Mouse (Mus musculus) CH12.LX (cell line): ENCODE results near the gene Duoxa2. TPM values are rescaled to one million over a fixed set of nuclear protein-coding genes. Genes with fewer than 3 reads are reported as not detected.

Experiments used
- DNase-seq: peaks from one replicate; pipeline ENCODE4 v3.0.0-alpha.2; 2013; ENCODE audit errors: extremely low read depth
- H3K27ac ChIP-seq: 2 replicates; pipeline ENCODE4 v1.5.1; 2012; ENCODE audit warnings: low read depth, mild to moderate bottlenecking, control low read depth, moderate library complexity; ENCODE audit not compliant: insufficient read depth
- H3K27me3 ChIP-seq: replicated peaks from 2 replicates; pipeline ENCODE3; 2012; ENCODE audit warnings: inconsistent platforms
- H3K36me3 ChIP-seq, 2 experiments: replicated peaks in 1 of 2; 2 replicates each; pipeline versions ENCODE3 to v1.6.1; 2012; ENCODE audit warnings: inconsistent platforms in 1 of 2, low read length in 1 of 2, mild to moderate bottlenecking in 1 of 2, mixed read lengths in 1 of 2, moderate library complexity in 1 of 2; ENCODE audit not compliant: control insufficient read depth in 1 of 2, insufficient read depth in 1 of 2
- H3K4me1 ChIP-seq, 2 experiments: 2 replicates each; pipeline ENCODE4 v1.6.1; 2012; ENCODE audit warnings: inconsistent platforms in 1 of 2, moderate library complexity in 1 of 2; ENCODE audit not compliant: insufficient read depth in 2 of 2, control insufficient read depth in 1 of 2
- H3K4me2 ChIP-seq: 2 replicates; pipeline ENCODE4 v1.6.1; 2012; ENCODE audit warnings: low read depth, mild to moderate bottlenecking, control low read depth; ENCODE audit not compliant: poor library complexity, insufficient read depth, severe bottlenecking
- H3K4me3 ChIP-seq, 3 experiments: fragments of 150-350 bp in 1 of 3; sonication (generic) in 1 of 3; replicated peaks in 1 of 3; 2 replicates each; pipeline versions ENCODE3 to v1.5.1; 2011 to 2012; ENCODE audit warnings: low read depth in 2 of 3, low read length in 2 of 3, mild to moderate bottlenecking in 2 of 3, moderate library complexity in 2 of 3, control low read depth in 1 of 3, improper control_type of control experiment in 1 of 3, inconsistent platforms in 1 of 3, mixed read lengths in 1 of 3; ENCODE audit not compliant: poor library complexity in 1 of 3
- H3K79me2 ChIP-seq: replicated peaks from 2 replicates; pipeline ENCODE4 v1.6.1; 2012; ENCODE audit warnings: mild to moderate bottlenecking, moderate library complexity; ENCODE audit not compliant: control insufficient read depth, poor library complexity, insufficient read depth, severe bottlenecking; ENCODE audit errors: extremely low read depth
- H3K9ac ChIP-seq: 2 replicates; pipeline ENCODE4 v1.6.1; 2012; ENCODE audit warnings: low read depth, mild to moderate bottlenecking, control low read depth, moderate library complexity; ENCODE audit not compliant: insufficient read depth
- H3K9me3 ChIP-seq: replicated peaks from 2 replicates; pipeline ENCODE3; 2012; ENCODE audit warnings: low read length, inconsistent platforms, mixed read lengths
- CHD2 ChIP-seq: IDR thresholded peaks from 2 replicates; pipeline ENCODE4 v1.6.1; 2011; ENCODE audit warnings: low read length, improper control_type of control experiment
- ETS1 ChIP-seq: conservative IDR thresholded peaks from 2 replicates; pipeline ENCODE4 v1.6.1; 2012; ENCODE audit warnings: low read depth, mild to moderate bottlenecking, inconsistent platforms, low read length, improper control_type of control experiment, moderate library complexity
- GABPA ChIP-seq: IDR thresholded peaks from 2 replicates; pipeline ENCODE4 v1.6.1; 2012; ENCODE audit warnings: low read depth, low read length, improper control_type of control experiment, inconsistent platforms; ENCODE audit not compliant: insufficient replicate concordance
- KAT2A ChIP-seq: IDR thresholded peaks from 2 replicates; pipeline ENCODE4 v1.6.1; 2012; ENCODE audit warnings: low read length, improper control_type of control experiment, inconsistent platforms; ENCODE audit not compliant: insufficient replicate concordance
- MAX ChIP-seq: IDR thresholded peaks from 2 replicates; pipeline ENCODE4 v1.6.1; 2011; ENCODE audit warnings: low read length, improper control_type of control experiment
- POLR2A ChIP-seq: IDR thresholded peaks from 2 replicates; pipeline ENCODE4 v1.6.1; 2011; ENCODE audit warnings: low read depth, mild to moderate bottlenecking, improper control_type of control experiment, low read length
- POLR2AphosphoS2 ChIP-seq: IDR thresholded peaks from 2 replicates; pipeline ENCODE4 v1.6.1; 2011; ENCODE audit warnings: low read depth, low read length, improper control_type of control experiment
- RAD21 ChIP-seq: IDR thresholded peaks from 2 replicates; pipeline ENCODE4 v1.6.1; 2011; ENCODE audit warnings: low read depth, mild to moderate bottlenecking, low read length, improper control_type of control experiment, moderate library complexity
- RCOR1 ChIP-seq: conservative IDR thresholded peaks from 2 replicates; pipeline ENCODE4 v1.6.1; 2012; ENCODE audit warnings: low read depth, mild to moderate bottlenecking, inconsistent platforms, low read length, improper control_type of control experiment
- TBP ChIP-seq: conservative IDR thresholded peaks from 2 replicates; pipeline ENCODE4 v1.6.1; 2011; ENCODE audit warnings: low read depth, low read length, improper control_type of control experiment
- USF1 ChIP-seq: IDR thresholded peaks from 2 replicates; pipeline ENCODE4 v1.6.1; 2014; ENCODE audit warnings: low read depth, mild to moderate bottlenecking, inconsistent platforms, low read length, improper control_type of control experiment
- ZMIZ1 ChIP-seq: IDR thresholded peaks from 2 replicates; pipeline ENCODE4 v1.6.1; 2012; ENCODE audit warnings: low read depth, mild to moderate bottlenecking, inconsistent platforms, low read length, improper control_type of control experiment
- dilution Hi-C: fragments of 300-500 bp; cut with MboI; formaldehyde crosslinking; loops from 2 replicates; pipeline ENCODE4 v1.14.3; 2020; ENCODE audit warnings: low sequenced_read_pairs; ENCODE audit not compliant: extremely low pct_unique_long_range_greater_than_20kb, extremely low pct_ligation_motif_present
- in situ Hi-C: fragments of 300-500 bp; cut with MboI; formaldehyde crosslinking; loops from 3 replicates; pipeline ENCODE4 v1.14.3; 2019; ENCODE audit warnings: low sequenced_read_pairs, low pct_ligation_motif_present, low pct_unique_long_range_greater_than_20kb, mixed read lengths
- polyA plus RNA-seq: library from polyadenylated mRNA; unstranded; fragments of >175 nt; gene quantifications from 2 replicates; pipeline ENCODE4 v1.2.1, GENCODE M21; 2012; ENCODE audit warnings: low read depth; ENCODE audit not compliant: insufficient read length
- total RNA-seq, 2 experiments: library from RNA; depleted of rRNA; stranded (reverse); fragments of 300-350 nt in 1 of 2; fragments of >200 nt in 1 of 2; gene quantifications; 2 replicates each; pipeline ENCODE4 v1.2.3; 2012 to 2014

Gene Duoxa2
- total and polyA plus RNA-seq, 3 experiments = not detected

- Histone ChIP-seq H3K4me3 (no peak overlapping the region), H3K9me3 (no peaks in the 10 kb centered on the region), H3K4me2 (no peak overlapping the region), H3K27ac (no peak overlapping the region), H3K27me3 (peaks cover 2% of the 10 kb centered on the region), H3K79me2 (no peaks in the 10 kb centered on the region), H3K9ac (no peak overlapping the region), H3K4me1 (no peaks in the 10 kb centered on the region), H3K36me3 (no peaks in the 10 kb centered on the region)
- TF ChIP-seq POLR2A (no peak), RAD21 (no peak), USF1 (no peak), CHD2 (no peak)
- dilution Hi-C loops (no loop called here), in situ Hi-C loops (no loop called here)
- DNase-seq = no peak
These were observed 19.9 kb upstream of the Duoxa2 start for GRCm38 (mm10) chr2:122278769-122279168.

GRCm38 (mm10) chr2:122284091-122284490, 14.6 kb upstream of the Duoxa2 start:
- Histone ChIP-seq H3K4me1 (no peaks in the 10 kb centered on the region), H3K4me2 (no peak overlapping the region), H3K79me2 (no peaks in the 10 kb centered on the region), H3K27ac (no peak overlapping the region), H3K9me3 (no peaks in the 10 kb centered on the region), H3K36me3 (no peaks in the 10 kb centered on the region), H3K27me3 (peaks cover 2% of the 10 kb centered on the region), H3K4me3 (no peak overlapping the region), H3K9ac (no peak overlapping the region)
- TF ChIP-seq TBP (no peak), RCOR1 (no peak), KAT2A (no peak), CHD2 (no peak), POLR2AphosphoS2 (no peak), ETS1 (no peak), ZMIZ1 (no peak), MAX (no peak)
- DNase-seq = no peak
- dilution Hi-C loops = no loop called here
- in situ Hi-C loops = no loop called here

GRCm38 (mm10) chr2:122286137-122286536, 12.6 kb upstream of the Duoxa2 start:
- DNase-seq = no peak
- no peaks in the 10 kb centered on the region for H3K79me2 ChIP-seq
- no peak overlapping the region for H3K27ac ChIP-seq
- no peak overlapping the region for H3K4me2 ChIP-seq
- no peaks in the 10 kb centered on the region for H3K9me3 ChIP-seq
- TF ChIP-seq MAX = no peak
- no peak for TF ChIP-seq GABPA
- H3K36me3 ChIP-seq = no peaks in the 10 kb centered on the region
- peaks cover 4% of the 10 kb centered on the region for H3K27me3 ChIP-seq
- H3K9ac ChIP-seq = no peak overlapping the region
- in situ Hi-C loops (no loop called here), dilution Hi-C loops (no loop called here)
- no peaks in the 10 kb centered on the region for H3K4me1 ChIP-seq
- no peak overlapping the region for H3K4me3 ChIP-seq
